Mouse (Mus musculus) brain, adult 2 months (tissue): ENCODE results near the gene Ptgir.
"Not testable (repeated sequence)": the region's sequence is repeated elsewhere in the genome, so short reads cannot be mapped to it uniquely, and the experiment has no call there.

ENCODE experiments used
- DNase-seq: peaks from one replicate; pipeline ENCODE4 v3.0.0; 2011; ENCODE audit warnings: low read depth, low spot score

The Ptgir gene

GRCm38 (mm10) chr7:16940292-16940691 lies 34.0 kb downstream of the Ptgir start:
- peak; percentile 96 for DNase-seq

- DNase-seq, result peak; percentile 62
Observed at GRCm38 (mm10) chr7:16942861-16943260, 36.6 kb downstream of the Ptgir start.

- peak; percentile 96 for DNase-seq
Observed at GRCm38 (mm10) chr7:16944061-16944807, 37.9 kb downstream of the Ptgir start, which contains the start of gene Pnmal2. Gene Pnmal2 (plus strand): TSS chr7:16944682.

- peak; percentile 60 for DNase-seq
Observed at GRCm38 (mm10) chr7:16944808-16945315, 38.6 kb downstream of the Ptgir start.

- peak; percentile 70 for DNase-seq
Observed at GRCm38 (mm10) chr7:16945419-16945818, 39.1 kb downstream of the Ptgir start.

GRCm38 (mm10) chr7:16946441-16947348 lies 40.4 kb downstream of the Ptgir start:
- DNase-seq, result peak; percentile 79

- peak; percentile 66 for DNase-seq
Observed at GRCm38 (mm10) chr7:16947349-16947895, 41.1 kb downstream of the Ptgir start.

- DNase-seq, result peak; percentile 53
Observed at GRCm38 (mm10) chr7:16947959-16948361, 41.7 kb downstream of the Ptgir start.

- DNase-seq, result peak; percentile 65
Observed at GRCm38 (mm10) chr7:16948923-16949458, 42.7 kb downstream of the Ptgir start.

- peak; percentile 94 for DNase-seq
Observed at GRCm38 (mm10) chr7:16949908-16950841, 43.9 kb downstream of the Ptgir start.

GRCm38 (mm10) chr7:16950861-16951635 lies 44.8 kb downstream of the Ptgir start:
- DNase-seq, result peak; percentile 94

- not testable (repeated sequence) for DNase-seq
Observed at GRCm38 (mm10) chr7:16953776-16954175, 47.5 kb downstream of the Ptgir start.

GRCm38 (mm10) chr7:16955712-16956111 lies 49.4 kb downstream of the Ptgir start:
- no peak for DNase-seq

GRCm38 (mm10) chr7:16956410-16957265 lies 50.3 kb downstream of the Ptgir start:
- peak; percentile 94 for DNase-seq

GRCm38 (mm10) chr7:16959539-16960187 lies 53.4 kb downstream of the Ptgir start, which contains the start of gene Pnmal1:
Gene Pnmal1 (plus strand): TSS chr7:16959679.
- peak; percentile 99 for DNase-seq
